In genomic region chr13:19614311-19614710, GRCm38 (mm10) we compare ENCODE assay signal across 29 mouse cellular contexts. TPM values are rescaled to one million over a fixed set of nuclear protein-coding genes. Genes with fewer than 3 reads are reported as not detected.
"Had no signal": no experiment of that assay in that cellular context is flagged by ENCODE, and none has a peak within 500 bp of the region (broad histone marks: within the 10 kb centered on the region; RNA-seq: fewer than 3 reads in every experiment).

No protein-coding gene starts in this region.

- DNase-seq: cerebellum, adult 9-10 months; cerebellum, adult 9-11 months; cerebellum, postnatal 10 days; cerebellum, postnatal 14 days; cerebellum, postnatal 25 days; cerebellum, postnatal 36 days; embryo, embryonic 11 days; forebrain, postnatal 0 days; gastrocnemius, adult 2 months; gastrocnemius, postnatal 10 days; gastrocnemius, postnatal 14 days; gastrocnemius, postnatal 25 days; gastrocnemius, postnatal 36 days; heart, adult 11 months; heart, adult 18-20 months; heart, adult 2 months had no signal

- ATAC-seq: forebrain, embryonic 13.5 days; forebrain, embryonic 14.5 days; forebrain, embryonic 15.5 days; forebrain, embryonic 16.5 days; forebrain, postnatal 0 days had no signal

- H3K9me3 ChIP-seq: embryonic facial prominence, embryonic 12.5 days; embryonic facial prominence, embryonic 13.5 days; forebrain, embryonic 10.5 days; forebrain, embryonic 12.5 days; forebrain, embryonic 13.5 days; forebrain, embryonic 15.5 days; heart, embryonic 10.5 days; heart, embryonic 12.5 days had no signal

- H3K27me3 ChIP-seq: embryonic facial prominence, embryonic 12.5 days; embryonic facial prominence, embryonic 13.5 days; forebrain, embryonic 12.5 days; forebrain, embryonic 13.5 days; forebrain, embryonic 15.5 days; heart, embryonic 12.5 days had no signal

- H3K4me2 ChIP-seq: embryonic facial prominence, embryonic 12.5 days; embryonic facial prominence, embryonic 13.5 days; forebrain, embryonic 12.5 days; forebrain, embryonic 13.5 days; forebrain, embryonic 15.5 days; heart, embryonic 11.5 days; heart, embryonic 12.5 days had no signal

- H3K4me3 ChIP-seq: embryonic facial prominence, embryonic 12.5 days; embryonic facial prominence, embryonic 13.5 days; erythroblast, embryonic 14.5 days; forebrain, embryonic 10.5 days; forebrain, embryonic 12.5 days; forebrain, embryonic 13.5 days; forebrain, embryonic 15.5 days; gastrocnemius, adult 2 months; heart, adult 2 months; heart, embryonic 10.5 days; heart, embryonic 12.5 days had no signal

- H3K4me1 ChIP-seq: embryonic facial prominence, embryonic 12.5 days had no signal

- H3K36me3 ChIP-seq: embryonic facial prominence, embryonic 12.5 days; embryonic facial prominence, embryonic 13.5 days; forebrain, embryonic 10.5 days; forebrain, embryonic 15.5 days; heart, embryonic 10.5 days; heart, embryonic 12.5 days had no signal

- H3K27ac ChIP-seq: embryonic facial prominence, embryonic 12.5 days; embryonic facial prominence, embryonic 13.5 days; forebrain, embryonic 10.5 days; forebrain, embryonic 12.5 days; forebrain, embryonic 13.5 days; forebrain, embryonic 15.5 days; gastrocnemius, adult 2 months; heart, adult 2 months; heart, embryonic 10.5 days had no signal

- H3K9ac ChIP-seq: embryonic facial prominence, embryonic 12.5 days; embryonic facial prominence, embryonic 13.5 days; forebrain, embryonic 12.5 days; forebrain, embryonic 13.5 days; forebrain, embryonic 15.5 days; forebrain, postnatal 0 days; heart, embryonic 12.5 days had no signal

RNA-seq across cellular contexts. Expression of gene Sfrp4, which starts 8.6 kb away (rescaled TPM):
- total RNA-seq: granulocyte monocyte progenitor cell, adult 5-6 weeks had no signal
- polyA plus RNA-seq: erythroblast, embryonic 14.5 days had no signal
